Mouse (Mus musculus): ENCODE data around the gene Gm13278. TPM values are rescaled to one million over a fixed set of nuclear protein-coding genes. Genes with fewer than 3 reads are reported as not detected.

Gene Gm13278
- polyA plus RNA-seq, 1 experiment from 2014 or later = not detected

Other genes starting within 250 kb of the Gm13278 start
- gene Ifna15, start 233.3 kb upstream of the Gm13278 start, polyA plus RNA-seq (2021; fragmentation: Nextera tagmentation) = not detected in 2 replicates
- not detected in 2 replicates for gene Ifna14, start 219.8 kb upstream of the Gm13278 start, polyA plus RNA-seq (2021; fragmentation: Nextera tagmentation)
- gene Ifna9, start 199.2 kb upstream of the Gm13278 start, polyA plus RNA-seq (2021; fragmentation: Nextera tagmentation) = not detected in 2 replicates
- not detected in 2 replicates for gene Ifna12, start 188.2 kb upstream of the Gm13278 start, polyA plus RNA-seq (2021; fragmentation: Nextera tagmentation)
- not detected in 2 replicates for gene C87499, start 157.1 kb upstream of the Gm13278 start, polyA plus RNA-seq (2021; fragmentation: Nextera tagmentation)
- not detected in 2 replicates for gene Ifna13, start 147.1 kb upstream of the Gm13278 start, polyA plus RNA-seq (2021; fragmentation: Nextera tagmentation)
- gene Ifna16, start 114.6 kb upstream of the Gm13278 start, polyA plus RNA-seq (2021; fragmentation: Nextera tagmentation) = not detected in 2 replicates
- gene Ifna2, start 107.6 kb upstream of the Gm13278 start, polyA plus RNA-seq (2021; fragmentation: Nextera tagmentation) = not detected in 2 replicates
- gene Ifnab, start 100.2 kb upstream of the Gm13278 start, polyA plus RNA-seq (2021; fragmentation: Nextera tagmentation) = not detected in 2 replicates
- gene Gm26566, start 69.7 kb upstream of the Gm13278 start, polyA plus RNA-seq (2021; fragmentation: Nextera tagmentation) = 1.0 and 1.5 TPM in 2 replicates
- gene Klhl9, start 69.1 kb upstream of the Gm13278 start, polyA plus RNA-seq (2021; fragmentation: Nextera tagmentation) = 57.9 and 73.6 TPM in 2 replicates
- not detected in 2 replicates for gene Gm13271, start 36.7 kb upstream of the Gm13278 start, polyA plus RNA-seq (2021; fragmentation: Nextera tagmentation)
- gene Gm13283, start 31.4 kb upstream of the Gm13278 start, polyA plus RNA-seq (2021; fragmentation: Nextera tagmentation) = not detected in 2 replicates
- not detected in 2 replicates for gene Gm13290, start 17.7 kb upstream of the Gm13278 start, polyA plus RNA-seq (2021; fragmentation: Nextera tagmentation)
- gene Gm13289, start 14.6 kb upstream of the Gm13278 start, polyA plus RNA-seq (2021; fragmentation: Nextera tagmentation) = not detected in 2 replicates
- not detected in 2 replicates for gene Gm13272, start 11.7 kb upstream of the Gm13278 start, polyA plus RNA-seq (2021; fragmentation: Nextera tagmentation)
- not detected in 2 replicates for gene Ifnz, start 9.4 kb upstream of the Gm13278 start, polyA plus RNA-seq (2021; fragmentation: Nextera tagmentation)
- not detected in 2 replicates for gene Gm13276, start 5.8 kb upstream of the Gm13278 start, polyA plus RNA-seq (2021; fragmentation: Nextera tagmentation)
- not detected in 2 replicates for gene Gm13277, start 2.9 kb upstream of the Gm13278 start, polyA plus RNA-seq (2021; fragmentation: Nextera tagmentation)
- not detected in 2 replicates for gene Gm13275, start 2.9 kb downstream of the Gm13278 start, polyA plus RNA-seq (2021; fragmentation: Nextera tagmentation)
- not detected in 2 replicates for gene Gm13279, start 5.8 kb downstream of the Gm13278 start, polyA plus RNA-seq (2021; fragmentation: Nextera tagmentation)
- not detected in 2 replicates for gene Gm13285, start 8.1 kb downstream of the Gm13278 start, polyA plus RNA-seq (2021; fragmentation: Nextera tagmentation)
- not detected in 2 replicates for gene Gm13287, start 11.7 kb downstream of the Gm13278 start, polyA plus RNA-seq (2021; fragmentation: Nextera tagmentation)
- not detected in 2 replicates for gene Gm13288, start 14.0 kb downstream of the Gm13278 start, polyA plus RNA-seq (2021; fragmentation: Nextera tagmentation)
- not detected in 2 replicates for gene Ifna7, start 24.7 kb downstream of the Gm13278 start, polyA plus RNA-seq (2021; fragmentation: Nextera tagmentation)
- gene Ifna11, start 28.4 kb downstream of the Gm13278 start, polyA plus RNA-seq (2021; fragmentation: Nextera tagmentation) = not detected in 2 replicates
- gene Ifna6, start 35.9 kb downstream of the Gm13278 start, polyA plus RNA-seq (2021; fragmentation: Nextera tagmentation) = not detected in 2 replicates
- gene Ifna5, start 44.0 kb downstream of the Gm13278 start, polyA plus RNA-seq (2021; fragmentation: Nextera tagmentation) = not detected in 2 replicates
- gene Ifna4, start 50.3 kb downstream of the Gm13278 start, polyA plus RNA-seq (2021; fragmentation: Nextera tagmentation) = not detected in 2 replicates
- gene Ifna1, start 58.5 kb downstream of the Gm13278 start, polyA plus RNA-seq (2021; fragmentation: Nextera tagmentation) = not detected in 2 replicates
- gene Ifne, start 88.7 kb downstream of the Gm13278 start, polyA plus RNA-seq (2021; fragmentation: Nextera tagmentation) = not detected in 2 replicates

All from left cerebral cortex, adult 6 months (tissue).